Mouse (Mus musculus) intestine, embryonic 14.5 days (tissue): ENCODE results near the gene Spz1. TPM values are rescaled to one million over a fixed set of nuclear protein-coding genes. Genes with fewer than 3 reads are reported as not detected.

ENCODE experiments used
- ATAC-seq: fragments of 200-750 bp; cut with Nextera tagmentation; replicated peaks from 2 replicates; pipeline ENCODE4 v1.8.0; 2017; ENCODE audit warnings: low read depth, moderate number of reproducible peaks, moderate TSS enrichment, moderate library complexity; ENCODE audit not compliant: low FRiP score, low TSS enrichment
- DNase-seq: peaks from one replicate; pipeline ENCODE4 v3.0.0-alpha.2; 2018; ENCODE audit warnings: low spot score
- H3K27ac ChIP-seq: fragments of 300-500 bp; sonication (generic); 2 replicates; pipeline ENCODE4 v1.5.1; 2014; ENCODE audit warnings: low read depth, mild to moderate bottlenecking, control low read depth
- H3K27me3 ChIP-seq: fragments of 300-500 bp; sonication (generic); replicated peaks from 2 replicates; pipeline ENCODE4 v1.6.1; 2014; ENCODE audit warnings: low read length, control low read depth; ENCODE audit not compliant: control insufficient read depth, insufficient read depth
- H3K36me3 ChIP-seq: fragments of 300-500 bp; sonication (generic); 2 replicates; pipeline ENCODE4 v1.6.1; 2014; ENCODE audit warnings: low read length, control low read depth; ENCODE audit not compliant: control insufficient read depth, insufficient read depth
- H3K4me1 ChIP-seq: fragments of 300-500 bp; sonication (generic); replicated peaks from 2 replicates; pipeline ENCODE4 v1.6.1; 2014; ENCODE audit warnings: low read length, control low read depth, mixed read lengths; ENCODE audit not compliant: control insufficient read depth, insufficient read depth
- H3K4me2 ChIP-seq: fragments of 300-500 bp; sonication (generic); 2 replicates; pipeline ENCODE4 v1.6.1; 2014; ENCODE audit warnings: low read length
- H3K4me3 ChIP-seq: fragments of 300-500 bp; sonication (generic); 2 replicates; pipeline ENCODE4 v1.5.1; 2014; ENCODE audit warnings: low read depth, low read length, control low read depth, mixed read lengths
- H3K9ac ChIP-seq: fragments of 300-500 bp; sonication (generic); 2 replicates; pipeline ENCODE4 v1.6.1; 2014; ENCODE audit warnings: mild to moderate bottlenecking, low read length
- H3K9me3 ChIP-seq: fragments of 300-500 bp; sonication (generic); 2 replicates; pipeline ENCODE4 v1.6.1; 2016; ENCODE audit warnings: low read length, control low read depth; ENCODE audit not compliant: control insufficient read depth
- WGBS: fragments of 180-500 bp; shearing (Covaris S2); extraction: QIAGEN DNeasy Blood & Tissue Kit; methylation state at CpG from one replicate; pipeline ENCODE4 v1.1.7; 2014; 5-methylcytosine and 5-hydroxymethylcytosine counted together
- polyA plus RNA-seq: library from polyadenylated mRNA; unstranded; fragments of >200 nt; fragmentation: Nextera tagmentation; extraction: Ambion mirVana; gene quantifications from 2 replicates; pipeline ENCODE4 v1.2.1, GENCODE M21; 2014

Spz1 gene
- not detected in 2 replicates for polyA plus RNA-seq

- DNase-seq: no peak
- ATAC-seq: no peak
- Histone ChIP-seq H3K4me2 (no peak within 1 kb of the TSS), H3K9ac (no peak within 1 kb of the TSS), H3K4me1 (peaks cover 8% of the 10 kb centered on the region), H3K36me3 (no peaks in the 10 kb centered on the region), H3K4me3 (no peak within 1 kb of the TSS), H3K9me3 (no peaks in the 10 kb centered on the region), H3K27ac (no peak within 1 kb of the TSS), H3K27me3 (no peaks in the 10 kb centered on the region)
Observed at GRCm38 (mm10) chr13:92576072-92576471, at the start of gene Spz1. Spz1 (minus strand) TSS chr13:92576172.

GRCm38 (mm10) chr13:92616459-92616858 lies 40.5 kb upstream of the Spz1 start:
- Histone ChIP-seq H3K36me3 (0 out of 2 replicates have a peak, but pooled peaks cover 3% of the 10 kb centered on the region), H3K4me3 (no peak overlapping the region), H3K27ac (no peak overlapping the region), H3K27me3 (no peaks in the 10 kb centered on the region), H3K9ac (no peak overlapping the region), H3K9me3 (no peaks in the 10 kb centered on the region), H3K4me1 (peaks cover 18% of the 10 kb centered on the region), H3K4me2 (no peak overlapping the region)
- ATAC-seq (no peak), DNase-seq (no peak)
- 93% methylated on average over 8 of the region's 8 CpGs for WGBS

- 0 out of 2 replicates have a peak, but pooled peaks cover 3% of the 10 kb centered on the region for H3K36me3 ChIP-seq
- no peak overlapping the region for H3K27ac ChIP-seq
Observed at GRCm38 (mm10) chr13:92615201-92615600, 39.2 kb upstream of the Spz1 start.

GRCm38 (mm10) chr13:92613094-92613493 lies 37.1 kb upstream of the Spz1 start:
- Histone ChIP-seq H3K9ac (no peak overlapping the region), H3K9me3 (no peaks in the 10 kb centered on the region), H3K4me2 (peak overlapping the region; percentile 77), H3K4me1 (peaks cover 27% of the 10 kb centered on the region), H3K4me3 (peak overlapping the region; percentile 81; the same call in 1 of the 2 replicates), H3K27me3 (no peaks in the 10 kb centered on the region), H3K27ac (no peak overlapping the region; the same call in 1 of the 2 replicates), H3K36me3 (0 out of 2 replicates have a peak, but pooled peaks cover 3% of the 10 kb centered on the region)
- DNase-seq (no peak), ATAC-seq (no peak)
- WGBS: 59% methylated on average over 5 of the region's 5 CpGs

More at GRCm38 (mm10) chr13:92615201-92615600, 39.2 kb upstream of the Spz1 start:
- no peak overlapping the region for H3K4me2 ChIP-seq
- DNase-seq (no peak), ATAC-seq (no peak)
- no peaks in the 10 kb centered on the region for H3K9me3 ChIP-seq
- no peak overlapping the region for H3K4me3 ChIP-seq
- WGBS: 85% methylated on average over 5 of the region's 5 CpGs
- no peaks in the 10 kb centered on the region for H3K27me3 ChIP-seq
- H3K4me1 ChIP-seq: peaks cover 20% of the 10 kb centered on the region
- H3K9ac ChIP-seq: no peak overlapping the region

- WGBS: 9% methylated on average over 7 of the region's 7 CpGs
- DNase-seq (no peak), ATAC-seq (no peak)
Observed at GRCm38 (mm10) chr13:92611917-92612316, 35.9 kb upstream of the Spz1 start.

GRCm38 (mm10) chr13:92611254-92611784 lies 35.3 kb upstream of the Spz1 start:
- ATAC-seq (peak; percentile 48), DNase-seq (peak; percentile 89)
- H3K4me2 ChIP-seq: peak overlapping the region; percentile 77
- H3K9me3 ChIP-seq: no peaks in the 10 kb centered on the region
- H3K27ac ChIP-seq: peak overlapping the region; percentile 92
- peaks cover 27% of the 10 kb centered on the region for H3K4me1 ChIP-seq
- H3K27me3 ChIP-seq: no peaks in the 10 kb centered on the region
- WGBS: under 1% methylated on average over 43 of the region's 43 CpGs
- peak overlapping the region; percentile 81 for H3K4me3 ChIP-seq
- 0 out of 2 replicates have a peak, but pooled peaks cover 3% of the 10 kb centered on the region for H3K36me3 ChIP-seq
- H3K9ac ChIP-seq: peak overlapping the region; percentile 81

More at GRCm38 (mm10) chr13:92611917-92612316, 35.9 kb upstream of the Spz1 start:
- Histone ChIP-seq H3K9ac (peak overlapping the region; percentile 81), H3K4me3 (peak overlapping the region; percentile 81), H3K36me3 (0 out of 2 replicates have a peak, but pooled peaks cover 3% of the 10 kb centered on the region), H3K9me3 (no peaks in the 10 kb centered on the region), H3K4me2 (peak overlapping the region; percentile 77), H3K27ac (peak overlapping the region; percentile 92; the same call in 1 of the 2 replicates), H3K27me3 (no peaks in the 10 kb centered on the region), H3K4me1 (peaks cover 27% of the 10 kb centered on the region)

- 1% methylated on average over 55 of the region's 55 CpGs for WGBS
- H3K9ac ChIP-seq: peak within 1 kb of the TSS; percentile 81
- ATAC-seq (peak; percentile 98), DNase-seq (peak; percentile 99)
- H3K9me3 ChIP-seq: no peaks in the 10 kb centered on the region
- H3K36me3 ChIP-seq: 0 out of 2 replicates have a peak, but pooled peaks cover 3% of the 10 kb centered on the region
- H3K4me3 ChIP-seq: peak within 1 kb of the TSS; percentile 81
- H3K4me1 ChIP-seq: peaks cover 27% of the 10 kb centered on the region
- H3K4me2 ChIP-seq: peak within 1 kb of the TSS; percentile 94
- peak within 1 kb of the TSS; percentile 92 for H3K27ac ChIP-seq
- no peaks in the 10 kb centered on the region for H3K27me3 ChIP-seq
Observed at GRCm38 (mm10) chr13:92610311-92611221, 34.6 kb upstream of the Spz1 start, which contains the start of gene Serinc5. Serinc5 (plus strand) TSS chr13:92611091.

- WGBS: 15% methylated on average over 13 of the region's 13 CpGs
- peak overlapping the region; percentile 94 for H3K4me2 ChIP-seq
- 0 out of 2 replicates have a peak, but pooled peaks cover 3% of the 10 kb centered on the region for H3K36me3 ChIP-seq
- H3K27me3 ChIP-seq: no peaks in the 10 kb centered on the region
- ATAC-seq: peak; percentile 20; the same call in 1 of the 2 replicates
- peak overlapping the region; percentile 92 for H3K27ac ChIP-seq
- H3K9me3 ChIP-seq: no peaks in the 10 kb centered on the region
- H3K9ac ChIP-seq: peak overlapping the region; percentile 75
- H3K4me3 ChIP-seq: peak overlapping the region; percentile 81
- H3K4me1 ChIP-seq: peaks cover 27% of the 10 kb centered on the region
- peak; percentile 78 for DNase-seq
Observed at GRCm38 (mm10) chr13:92609486-92610310, 33.7 kb upstream of the Spz1 start.
